Mouse (Mus musculus) adrenal gland, postnatal 25 days (tissue): ENCODE results near the gene Dpf1. TPM values are rescaled to one million over a fixed set of nuclear protein-coding genes. Genes with fewer than 3 reads are reported as not detected.

ENCODE experiments used
- DNase-seq: peaks from one replicate; pipeline ENCODE4 v3.0.0; 2021; ENCODE audit warnings: mixed read lengths
- total RNA-seq: library from RNA; stranded (reverse); gene quantifications from 2 replicates; pipeline ENCODE4 v1.2.3, GENCODE M21; 2021

Dpf1 gene
- total RNA-seq, 1 experiment from 2014 or later: 1.6 TPM

DNA sequence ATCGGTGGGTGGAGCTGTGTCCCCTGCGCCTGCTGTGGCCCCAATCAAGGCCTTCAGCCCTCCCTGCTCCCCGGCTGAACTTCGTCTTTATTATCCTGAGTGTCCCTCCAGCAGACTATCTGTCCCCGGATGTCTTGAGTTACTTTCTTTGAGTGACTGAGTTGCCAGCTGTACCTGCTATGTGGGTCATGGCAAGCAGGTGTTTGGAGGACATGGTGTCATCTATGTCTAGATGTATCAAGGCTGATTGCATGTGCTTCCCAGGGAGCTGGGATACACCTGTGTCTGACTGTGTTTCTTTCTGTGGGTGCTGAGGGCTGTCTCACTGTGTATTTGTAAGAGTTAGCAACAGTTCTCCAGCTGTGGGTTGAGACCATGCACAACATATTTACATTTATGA is 6.0 kb downstream of the Dpf1 start:
- no peak for DNase-seq

DNA sequence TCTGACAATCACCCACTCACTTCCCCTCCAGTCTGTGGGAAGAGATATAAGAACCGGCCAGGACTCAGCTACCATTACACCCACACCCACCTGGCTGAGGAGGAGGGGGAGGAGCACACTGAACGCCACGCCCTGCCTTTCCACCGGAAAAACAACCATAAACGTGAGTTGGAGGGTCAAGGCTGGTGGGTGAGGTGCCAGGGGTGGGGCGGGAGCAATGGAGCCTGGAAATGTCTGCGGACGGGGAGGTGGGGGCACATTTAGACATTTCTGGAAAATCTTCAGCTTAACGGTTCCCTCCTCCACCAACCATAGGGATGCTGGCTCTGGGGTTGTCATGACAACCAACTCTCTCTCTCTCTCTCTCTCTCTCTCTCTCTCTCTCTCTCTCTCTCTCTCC is 9.3 kb downstream of the Dpf1 start:
- DNase-seq: no peak

DNA sequence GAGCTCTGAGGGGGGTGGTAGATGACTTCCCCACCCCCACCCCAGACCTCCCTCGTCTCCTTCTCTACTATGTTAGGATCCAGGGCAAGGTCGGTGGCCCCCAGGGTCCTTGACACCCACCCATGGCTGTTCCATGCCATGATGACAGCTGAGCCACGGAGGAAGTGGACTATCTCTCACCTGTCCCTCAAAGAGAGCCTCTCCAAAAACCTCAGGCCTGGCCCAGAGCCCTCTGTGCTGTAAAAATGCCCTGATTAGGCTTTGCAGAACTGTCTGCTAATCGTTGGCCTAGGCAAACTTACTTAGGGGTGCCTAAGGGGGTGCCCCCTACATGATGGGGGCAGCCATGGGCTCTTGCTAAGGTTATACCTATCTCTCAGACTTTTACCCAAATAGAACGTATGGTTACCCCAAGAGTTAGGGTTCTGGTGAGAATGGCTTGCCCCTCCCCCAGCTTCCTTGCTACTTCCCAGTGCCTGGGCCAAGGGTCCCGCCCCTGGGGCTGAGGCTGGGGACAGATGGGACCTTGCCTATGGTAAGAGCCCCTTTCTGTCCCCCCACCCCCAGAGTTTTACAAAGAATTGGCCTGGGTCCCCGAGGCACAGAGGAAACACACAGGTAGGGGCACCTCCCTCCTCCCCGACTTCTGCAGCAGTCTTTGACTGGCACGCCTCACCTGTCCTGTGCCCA is 10.0 kb downstream of the Dpf1 start:
- DNase-seq: no peak

DNA sequence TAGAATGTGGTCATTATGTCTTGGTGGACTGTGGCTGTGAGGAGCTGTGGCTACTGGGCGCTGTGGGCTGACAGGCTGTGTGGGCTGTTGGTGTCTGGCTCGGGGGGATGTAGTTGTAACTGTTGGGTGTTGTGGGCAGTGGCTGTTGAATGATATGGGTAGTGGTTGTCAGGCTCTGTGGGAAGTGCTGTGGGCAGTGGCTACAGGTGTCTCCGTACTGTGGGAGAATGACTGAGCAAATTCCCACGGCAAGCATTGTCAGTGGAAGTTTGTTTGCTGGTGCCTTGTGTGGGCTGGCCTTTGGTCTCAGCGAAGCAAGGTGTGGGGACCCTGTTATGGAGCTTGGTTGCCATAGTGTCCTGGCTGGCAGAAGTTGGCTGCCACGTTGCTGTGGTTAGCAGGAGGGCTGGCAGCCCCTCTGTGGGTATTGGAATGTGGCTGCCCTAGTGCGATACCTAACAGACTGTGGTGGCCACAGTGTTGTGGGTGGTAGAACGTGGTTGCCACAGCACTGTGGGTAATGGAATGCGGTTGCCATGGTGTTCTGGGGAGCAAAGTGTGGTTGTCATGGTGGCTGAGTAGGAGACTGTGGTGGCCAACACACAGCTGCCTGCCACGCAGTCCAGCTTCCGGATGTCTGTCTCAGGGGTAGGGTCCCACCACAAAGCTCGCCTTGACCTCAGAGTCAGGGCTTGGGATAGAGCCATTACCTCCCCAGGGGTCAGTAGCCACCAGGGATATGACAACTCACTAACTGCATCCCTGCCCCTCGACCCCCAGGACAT is 11.3 kb downstream of the Dpf1 start:
- DNase-seq: no peak

DNA sequence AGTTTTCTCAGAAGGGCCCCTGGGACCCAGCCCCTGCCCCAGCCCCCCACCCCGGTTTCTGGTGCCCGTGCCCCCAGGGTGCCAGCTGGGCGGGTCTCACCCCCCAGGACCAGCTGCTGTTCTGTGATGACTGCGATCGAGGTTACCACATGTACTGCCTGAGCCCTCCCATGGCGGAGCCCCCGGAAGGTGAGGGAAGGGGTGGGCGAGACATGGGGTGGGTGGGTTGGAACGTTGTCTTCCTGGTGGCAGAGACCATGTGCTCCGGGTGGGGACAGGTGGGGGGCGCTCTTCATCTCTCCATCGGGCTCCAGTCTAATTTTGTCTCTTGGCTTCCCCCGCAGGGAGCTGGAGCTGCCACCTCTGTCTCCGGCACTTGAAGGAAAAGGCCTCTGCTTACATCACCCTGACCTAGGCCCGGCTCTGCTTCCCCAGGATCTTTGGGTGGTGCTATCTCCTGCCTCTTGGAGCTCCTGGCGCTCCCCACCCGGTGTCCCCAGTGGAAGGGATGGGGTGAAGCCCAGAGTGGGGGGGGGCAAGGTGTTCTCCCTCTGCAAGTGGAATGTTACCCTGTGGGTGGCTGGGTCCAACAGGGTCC is 12.5 kb downstream of the Dpf1 start:
- no peak for DNase-seq

DNA sequence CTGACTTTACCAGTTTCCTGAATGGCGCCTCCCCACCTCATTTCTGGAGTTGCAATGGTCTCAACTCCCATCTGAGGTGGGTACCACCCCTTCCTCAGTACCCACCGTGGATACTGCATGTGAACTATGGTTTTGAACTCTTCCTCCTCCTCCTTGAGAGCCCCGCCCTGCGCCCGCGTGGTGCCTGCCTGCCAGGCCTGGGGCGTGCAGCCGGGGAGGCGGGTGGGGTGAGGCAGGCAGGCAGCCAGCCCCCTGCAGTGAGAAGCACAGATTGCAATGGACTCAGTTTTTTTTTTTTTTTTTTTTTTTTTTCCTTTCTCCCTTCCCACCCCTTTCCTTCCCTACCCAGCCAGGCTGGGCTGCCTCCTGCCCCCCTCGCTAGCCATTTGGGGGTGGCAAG is 13.2 kb downstream of the Dpf1 start:
- DNase-seq: no peak

DNA sequence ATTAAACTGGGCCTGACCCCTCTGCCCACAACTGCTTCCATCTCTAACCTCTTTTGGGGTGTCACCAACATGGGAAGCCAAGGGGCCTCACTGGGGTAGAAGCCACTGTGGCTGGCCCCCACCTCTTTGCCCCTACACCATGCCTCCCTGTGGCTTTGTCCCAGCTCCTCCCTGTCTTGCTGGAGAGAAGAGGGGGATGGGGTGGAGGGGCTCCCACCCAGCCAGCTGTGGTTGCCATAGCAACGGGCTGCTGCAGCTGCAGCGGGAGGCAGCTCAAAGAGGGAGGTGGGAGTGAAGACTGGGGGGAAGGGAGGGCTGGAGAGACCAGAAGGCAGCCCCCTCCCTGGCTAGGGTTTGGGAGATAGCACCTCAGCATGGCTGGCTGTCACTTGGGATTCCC is 13.8 kb downstream of the Dpf1 start:
- DNase-seq: no peak

DNA sequence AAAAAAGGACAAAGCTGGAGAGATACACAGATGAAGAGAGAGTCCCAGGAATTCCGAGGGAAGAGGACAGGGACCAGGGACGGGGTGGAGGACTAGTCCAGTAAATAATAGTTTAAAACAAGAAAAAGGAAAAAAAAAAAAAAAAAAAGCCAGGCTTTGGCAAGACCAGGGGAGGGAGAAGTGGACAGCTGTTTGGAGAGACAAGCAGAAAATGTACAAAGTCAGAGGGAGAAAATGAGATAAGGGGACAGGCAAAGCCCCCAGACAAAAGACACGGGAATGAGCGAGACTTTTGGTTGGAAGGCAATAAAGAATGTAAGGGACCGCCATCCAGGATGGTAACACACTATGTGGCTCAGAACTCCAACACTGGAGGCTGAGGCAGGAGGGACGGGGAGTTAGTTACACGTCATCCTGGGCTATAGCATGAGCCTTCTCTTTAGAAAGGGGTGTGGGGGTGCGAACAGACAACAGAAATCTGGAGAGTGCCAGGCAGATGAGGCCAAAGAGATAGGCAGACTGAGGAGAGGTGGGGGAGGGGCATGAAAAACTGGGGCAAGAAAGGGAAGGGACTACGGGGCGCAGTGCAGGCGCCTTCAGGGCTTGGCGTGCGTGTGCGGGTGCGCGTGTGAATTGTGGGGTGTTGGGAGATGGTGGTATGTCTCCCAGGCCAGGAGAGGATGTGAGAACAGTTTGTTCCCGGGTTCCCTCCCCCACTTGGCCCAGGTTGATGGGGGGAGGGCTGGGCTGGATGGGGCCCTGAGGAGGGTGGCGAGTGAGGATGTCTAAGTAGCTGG is 14.6 kb downstream of the Dpf1 start:
- no peak for DNase-seq

DNA sequence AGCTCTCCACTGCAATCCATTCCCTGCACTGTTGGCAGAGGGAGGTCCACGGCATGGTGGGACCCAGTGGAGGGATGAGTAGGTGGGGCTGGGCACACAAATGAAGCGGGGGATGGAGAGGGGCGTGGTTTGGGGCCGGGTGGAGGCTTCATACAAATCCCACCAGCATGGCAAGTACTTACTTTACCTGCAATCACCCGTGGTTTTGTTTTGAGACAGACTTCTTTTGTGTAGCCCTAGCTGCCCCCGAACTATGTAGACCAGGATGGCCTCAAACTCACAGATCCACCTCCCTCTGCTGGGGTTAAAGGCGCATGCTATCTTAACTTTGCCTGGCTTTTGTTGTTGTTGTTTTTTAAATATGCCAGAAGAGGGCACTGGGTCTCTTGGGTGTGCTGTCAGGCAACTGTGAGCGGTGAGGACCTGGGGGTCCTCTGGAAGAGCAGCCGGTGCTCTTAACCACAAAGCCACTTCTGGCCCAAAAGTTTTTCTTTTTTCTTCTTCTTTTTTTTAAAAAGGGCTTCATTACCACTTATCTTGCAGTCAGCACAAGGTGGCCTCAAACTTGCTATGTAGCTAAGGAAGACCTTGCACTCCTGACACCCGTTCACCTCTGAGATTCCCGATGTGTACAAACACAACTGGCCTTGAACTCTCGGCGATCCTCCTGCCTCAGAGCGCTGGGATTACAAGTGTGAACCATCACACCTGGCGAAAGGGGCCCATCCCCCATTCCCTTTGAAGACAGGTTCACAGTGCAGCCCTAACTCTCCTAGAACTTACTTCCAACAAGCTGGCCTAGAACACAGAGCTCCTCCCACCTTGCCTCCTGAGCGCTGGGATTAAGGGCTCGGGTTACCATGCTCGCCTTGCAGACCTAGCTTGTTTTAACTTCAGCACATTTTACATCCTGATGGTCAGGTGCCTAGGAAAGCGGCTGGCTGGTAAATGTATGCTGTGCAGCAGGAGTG is 15.9 kb downstream of the Dpf1 start:
- no peak for DNase-seq

DNA sequence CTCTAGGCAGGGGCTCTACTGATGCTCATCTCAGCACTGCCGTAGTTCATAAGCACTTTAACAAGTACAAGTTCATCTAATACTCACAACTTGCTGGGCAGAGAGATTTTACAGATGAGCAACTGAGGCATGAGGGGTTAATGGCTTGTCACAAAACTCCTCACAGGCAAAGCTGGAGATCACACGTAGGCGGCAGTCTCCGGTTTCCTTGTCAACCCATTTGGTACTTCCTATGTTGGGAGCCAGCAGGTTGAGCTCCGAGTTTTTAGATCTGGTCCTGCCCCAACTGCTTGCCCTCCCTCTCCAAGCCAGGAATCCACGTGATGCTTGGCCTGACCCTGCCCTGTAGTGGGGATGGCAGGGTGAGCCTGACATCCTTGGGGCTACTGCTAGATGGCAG is 23.3 kb downstream of the Dpf1 start:
- no peak for DNase-seq

DNA sequence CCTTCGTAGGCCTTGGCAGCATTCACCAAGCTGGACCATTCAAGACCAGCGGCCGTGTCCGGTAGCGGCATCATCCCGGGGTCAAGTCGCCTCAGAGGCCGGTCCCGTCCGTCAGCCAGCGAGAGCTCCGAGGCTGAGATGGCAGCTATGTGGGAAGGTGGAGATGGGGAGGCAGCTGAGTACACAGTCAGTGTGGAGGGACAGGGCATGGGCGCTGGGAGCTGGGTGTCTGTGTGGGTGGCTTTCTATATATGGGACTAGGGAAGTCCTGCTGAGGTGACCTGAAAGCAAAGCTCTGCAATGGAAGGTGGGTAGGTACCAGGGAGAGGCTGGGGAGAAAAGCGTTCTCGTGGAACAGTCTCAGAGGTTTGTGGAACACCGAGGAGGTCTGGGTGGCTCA is 25.2 kb downstream of the Dpf1 start:
- no peak for DNase-seq

DNA sequence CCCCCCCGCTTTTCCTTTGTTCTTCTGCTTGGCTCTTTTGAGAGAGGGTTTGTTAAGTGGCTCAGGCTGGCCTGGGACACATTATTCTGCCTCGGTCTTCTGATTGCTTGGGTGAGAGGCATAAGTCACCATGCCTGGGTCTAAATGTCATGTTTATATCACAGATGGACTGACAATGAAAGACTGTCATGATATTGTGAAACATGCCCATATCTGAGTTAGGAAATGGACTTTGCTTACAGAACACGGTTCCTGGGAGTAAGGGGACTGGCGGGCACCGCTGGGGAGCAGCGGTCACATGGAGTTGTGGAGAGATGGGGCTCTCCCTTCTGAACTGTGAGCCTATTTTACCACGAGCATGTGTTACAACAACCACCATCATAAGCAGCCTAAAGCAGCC is 30.4 kb downstream of the Dpf1 start:
- no peak for DNase-seq

DNA sequence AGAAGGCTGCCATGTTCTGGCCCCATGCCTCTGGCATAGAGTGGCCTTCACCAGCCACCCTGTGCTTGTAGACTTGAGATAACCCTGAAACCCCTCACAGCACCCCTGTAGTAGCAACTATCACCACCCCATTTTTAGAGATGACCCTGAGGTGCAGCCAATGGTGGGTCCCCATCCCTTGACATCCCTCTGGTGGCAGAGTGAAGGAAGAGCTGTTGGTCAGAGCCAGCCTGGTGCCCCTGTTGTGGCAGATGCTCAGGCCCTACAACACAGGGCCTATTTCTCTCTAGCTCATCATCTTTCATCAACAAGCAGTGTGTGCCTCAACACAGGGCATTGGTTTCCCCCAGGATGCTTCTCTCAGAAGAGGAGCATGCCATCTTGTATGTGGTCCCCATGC is 31.5 kb downstream of the Dpf1 start:
- DNase-seq: no peak

DNA sequence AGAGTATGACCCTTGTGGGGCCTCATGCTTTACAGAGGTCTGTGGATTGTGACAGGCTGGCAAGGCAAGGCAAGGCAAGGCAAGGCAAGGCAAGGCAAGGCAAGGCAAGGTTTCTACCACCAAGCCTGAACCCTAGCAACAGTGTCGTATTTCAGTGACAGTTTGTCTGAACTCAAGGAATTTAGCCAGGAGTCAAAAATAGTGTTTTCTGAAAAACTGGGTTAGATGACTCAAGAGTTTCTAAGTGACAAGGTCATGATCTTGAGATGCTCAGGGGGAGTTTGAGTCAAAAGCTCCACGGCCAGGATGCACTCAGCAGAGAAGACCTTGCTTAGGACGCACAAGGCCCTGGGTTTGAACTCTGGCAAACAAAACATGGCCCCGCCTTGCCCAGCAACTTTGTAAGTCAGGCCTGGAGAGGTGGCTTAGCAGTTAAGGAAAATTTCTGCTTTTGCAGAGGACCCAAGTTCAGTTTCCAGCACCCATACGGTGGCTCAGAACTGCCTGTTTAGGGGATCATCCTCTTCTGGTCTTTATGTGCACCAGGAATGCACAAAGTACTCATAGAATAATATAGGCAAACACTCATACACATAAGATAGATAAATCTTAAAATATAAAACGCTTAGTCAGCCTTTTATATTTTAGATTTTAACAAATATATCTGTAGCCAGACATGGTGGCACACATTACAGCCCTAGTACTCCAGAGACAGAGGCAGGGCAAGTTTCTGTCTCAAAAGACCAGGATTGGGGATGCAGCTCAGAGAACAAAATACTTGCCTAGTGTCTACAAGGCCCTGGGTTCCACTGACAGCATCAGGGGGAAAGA is 32.3 kb downstream of the Dpf1 start:
- DNase-seq: no peak

DNA sequence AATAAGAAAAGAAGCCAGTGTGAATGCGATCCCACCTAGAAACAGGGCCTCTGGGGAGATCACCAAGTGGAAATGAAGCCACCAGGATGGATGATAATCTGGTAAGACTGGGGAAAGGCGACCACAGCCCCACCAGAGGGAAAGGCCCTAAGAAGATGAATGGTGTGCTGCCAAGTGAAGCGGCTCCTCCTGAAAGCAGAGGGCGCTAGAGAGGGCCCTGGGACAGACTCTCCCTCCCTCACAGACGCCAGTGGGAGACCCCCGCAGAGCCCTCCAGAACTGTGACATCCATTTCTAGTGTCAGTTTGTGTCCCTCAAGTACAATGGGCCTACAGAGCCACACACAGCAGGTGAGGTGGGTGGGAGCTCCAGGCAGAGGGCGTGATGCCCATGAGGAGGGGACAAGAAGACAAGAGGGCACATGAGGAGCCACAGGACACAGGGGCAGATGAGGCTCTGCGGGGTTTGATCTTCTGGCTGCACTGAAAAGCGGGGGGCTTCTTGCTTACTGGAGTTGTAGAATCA is 33.1 kb downstream of the Dpf1 start:
- no peak for DNase-seq

DNA sequence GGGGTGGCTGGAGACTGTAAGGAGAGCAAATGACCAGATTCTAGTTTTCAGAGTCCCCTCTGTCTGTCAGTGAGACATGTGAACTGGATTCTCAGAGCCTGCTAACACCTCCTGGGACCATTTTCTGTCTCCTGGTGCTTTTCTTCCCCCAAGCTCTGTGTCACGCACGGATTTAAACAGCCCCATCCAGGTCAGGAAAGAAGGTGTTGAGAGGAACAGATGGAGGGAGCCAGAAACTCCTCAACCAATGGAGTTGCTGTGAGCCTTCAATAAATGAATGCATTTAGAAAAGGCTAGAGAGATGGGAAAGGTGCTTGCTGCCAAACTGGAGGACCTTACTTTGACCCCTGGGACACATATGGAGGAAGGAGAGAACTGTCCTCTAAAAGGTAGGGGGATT is 34.0 kb downstream of the Dpf1 start:
- DNase-seq: no peak

DNA sequence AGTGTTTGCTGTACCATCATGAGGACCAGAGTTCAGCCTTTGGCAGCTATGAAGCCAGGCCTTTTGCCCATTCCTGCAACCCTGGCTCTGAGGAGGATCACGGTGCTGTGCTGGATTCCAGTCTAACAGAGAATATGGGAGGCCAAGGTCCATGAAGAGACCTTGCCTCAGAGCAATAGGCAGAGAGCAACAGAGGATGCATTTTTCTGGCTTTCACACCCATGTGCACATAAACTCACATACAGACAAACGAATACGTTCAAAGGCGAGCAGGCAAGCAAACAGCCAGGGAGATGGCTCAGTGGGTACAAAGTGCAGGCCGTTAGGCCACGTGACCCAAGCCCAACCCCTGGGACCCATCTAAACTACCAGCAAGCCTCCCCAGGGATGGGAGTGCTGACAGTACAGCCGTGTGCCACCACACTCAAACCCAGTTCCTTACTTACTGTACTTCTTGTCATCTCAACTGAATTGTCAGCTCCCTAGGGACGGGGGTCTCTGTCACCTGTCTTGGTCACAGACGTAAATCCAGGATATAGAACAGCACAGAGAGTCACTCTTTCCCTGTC is 34.7 kb downstream of the Dpf1 start:
- no peak for DNase-seq

DNA sequence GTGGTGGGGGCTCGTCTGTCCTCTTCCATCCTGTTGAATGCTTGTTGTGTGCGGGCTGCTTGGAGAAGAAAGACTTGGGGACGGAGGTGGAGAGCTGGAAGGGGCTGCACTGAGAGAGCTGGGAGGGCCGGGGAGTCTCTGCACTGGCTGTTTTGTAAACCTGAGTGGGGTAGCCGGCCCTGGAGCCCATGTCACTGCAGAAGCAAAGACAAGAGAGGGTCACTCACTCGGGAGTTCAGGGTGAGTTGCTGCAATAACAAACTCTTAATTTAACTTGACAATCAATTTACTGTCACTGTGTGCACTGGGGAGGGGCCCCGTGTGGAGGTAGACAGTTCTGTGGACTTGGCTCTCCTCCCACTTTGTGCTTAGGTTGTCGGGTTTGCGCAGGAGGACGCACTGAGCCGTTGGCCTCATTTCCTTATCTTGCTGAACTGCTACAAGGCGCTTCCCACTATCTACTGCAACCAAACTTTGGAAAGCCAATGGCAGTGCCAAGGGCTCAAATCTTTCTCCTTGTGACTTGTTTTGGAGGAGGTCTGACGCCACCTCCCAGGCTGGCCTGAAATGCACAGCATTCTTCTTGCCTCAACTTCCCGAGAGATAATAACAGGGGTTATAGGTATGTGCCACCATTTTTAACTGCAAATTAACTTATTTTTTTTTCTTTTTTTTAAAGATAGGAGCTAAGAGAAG is 35.4 kb downstream of the Dpf1 start:
- no peak for DNase-seq

DNA sequence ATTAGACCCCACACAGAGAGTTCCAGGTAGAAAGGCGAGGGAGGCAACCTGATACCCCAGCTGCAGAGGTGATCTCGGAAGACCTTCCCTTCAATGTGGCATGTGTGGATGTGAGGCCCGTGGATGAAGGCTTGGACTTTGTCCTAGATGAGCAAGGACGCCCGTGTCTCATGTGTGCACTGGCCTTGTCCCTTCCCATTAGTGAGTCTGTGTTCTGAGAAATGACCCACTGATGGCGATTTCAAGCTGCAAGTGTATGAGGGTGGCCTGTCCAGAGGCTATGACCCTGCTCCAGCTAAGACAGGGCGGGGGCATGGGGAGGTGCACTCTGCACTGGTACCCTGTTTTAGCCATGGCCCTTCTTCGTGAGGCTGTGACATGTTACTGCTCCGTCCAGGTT is 36.5 kb downstream of the Dpf1 start:
- no peak for DNase-seq
